Mouse (Mus musculus) neural tube, embryonic 13.5 days (tissue): ENCODE data around the gene Sec24c. TPM values are rescaled to one million over a fixed set of nuclear protein-coding genes. Genes with fewer than 3 reads are reported as not detected.
"Not testable (repeated sequence)": the region's sequence is repeated elsewhere in the genome, so short reads cannot be mapped to it uniquely, and the experiment has no call there.

Experiments used
- ATAC-seq: fragments of 200-750 bp; cut with Nextera tagmentation; 2 replicates; pipeline ENCODE4 v1.8.0; 2017; ENCODE audit warnings: low read depth, mild to moderate bottlenecking, moderate TSS enrichment, moderate library complexity
- H3K27ac ChIP-seq: fragments of 300-500 bp; sonication (generic); replicated peaks from 2 replicates; pipeline ENCODE4 v1.5.1; 2015; ENCODE audit warnings: moderate library complexity, mild to moderate bottlenecking, inconsistent platforms
- H3K27me3 ChIP-seq: fragments of 300-500 bp; sonication (generic); 2 replicates; pipeline ENCODE4 v1.6.1; 2015; ENCODE audit warnings: mild to moderate bottlenecking, inconsistent platforms
- H3K36me3 ChIP-seq: fragments of 300-500 bp; sonication (generic); 2 replicates; pipeline ENCODE4 v1.6.1; 2015; ENCODE audit warnings: mild to moderate bottlenecking, inconsistent platforms
- H3K4me1 ChIP-seq: fragments of 300-500 bp; sonication (generic); replicated peaks from 2 replicates; pipeline ENCODE4 v1.6.1; 2015; ENCODE audit warnings: inconsistent platforms
- H3K4me2 ChIP-seq: fragments of 300-500 bp; sonication (generic); 2 replicates; pipeline ENCODE4 v1.6.1; 2015; ENCODE audit warnings: inconsistent platforms, mild to moderate bottlenecking, moderate library complexity
- H3K4me3 ChIP-seq: fragments of 300-500 bp; sonication (generic); 2 replicates; pipeline ENCODE4 v1.5.1; 2015; ENCODE audit warnings: mild to moderate bottlenecking, inconsistent platforms
- H3K9ac ChIP-seq: fragments of 300-500 bp; sonication (generic); 2 replicates; pipeline ENCODE4 v1.6.1; 2015; ENCODE audit warnings: moderate library complexity, mild to moderate bottlenecking, inconsistent platforms
- H3K9me3 ChIP-seq: fragments of 300-500 bp; sonication (generic); 2 replicates; pipeline ENCODE4 v1.6.1; 2016; ENCODE audit warnings: inconsistent platforms
- WGBS: fragments of 180-500 bp; shearing (Covaris S2); methylation state at CpG from one replicate; pipeline ENCODE4 v1.1.7; 2015; 5-methylcytosine and 5-hydroxymethylcytosine counted together
- polyA plus RNA-seq: library from polyadenylated mRNA; unstranded; fragments of >200 nt; fragmentation: Nextera tagmentation; extraction: Ambion mirVana; gene quantifications from 2 replicates; pipeline ENCODE4 v1.2.1, GENCODE M21; 2015

The Sec24c gene
- 89.6 and 94.6 TPM in 2 replicates for polyA plus RNA-seq

GRCm38 (mm10) chr14:20674064-20674833 lies at the start of gene Sec24c:
TSS of gene Sec24c (plus strand) at chr14:20674308.
- peak; percentile 97 for ATAC-seq
- H3K4me1 ChIP-seq, result peaks cover 24% of the 10 kb centered on the region
- peak within 1 kb of the TSS; percentile 91 for H3K9ac ChIP-seq
- peak within 1 kb of the TSS; percentile 89 for H3K27ac ChIP-seq
- H3K4me2 ChIP-seq, result peak within 1 kb of the TSS; percentile 79
- peak within 1 kb of the TSS; percentile 92 for H3K4me3 ChIP-seq
- peaks cover 26% of the 10 kb centered on the region for H3K27me3 ChIP-seq
- H3K9me3 ChIP-seq, result no peaks in the 10 kb centered on the region
- H3K36me3 ChIP-seq, result peaks cover 37% of the 10 kb centered on the region
- under 1% methylated on average over 43 of the region's 43 CpGs for WGBS

GRCm38 (mm10) chr14:20626447-20626846 lies 47.7 kb upstream of the Sec24c start:
- H3K9me3 ChIP-seq, result no peaks in the 10 kb centered on the region
- ATAC-seq, result no peak
- H3K4me2 ChIP-seq, result no peak overlapping the region
- H3K27me3 ChIP-seq, result no peaks in the 10 kb centered on the region
- H3K27ac ChIP-seq, result no peak overlapping the region
- no peak overlapping the region for H3K4me3 ChIP-seq
- no peaks in the 10 kb centered on the region for H3K36me3 ChIP-seq
- WGBS, result 85% methylated on average over 2 of the region's 2 CpGs
- no peak overlapping the region for H3K9ac ChIP-seq
- H3K4me1 ChIP-seq, result no peaks in the 10 kb centered on the region

- WGBS, result 71% methylated on average over 3 of the region's 3 CpGs
- no peak overlapping the region for H3K9ac ChIP-seq
- no peak overlapping the region for H3K4me2 ChIP-seq
- no peak for ATAC-seq
- no peak overlapping the region for H3K4me3 ChIP-seq
- no peaks in the 10 kb centered on the region for H3K4me1 ChIP-seq
- no peaks in the 10 kb centered on the region for H3K36me3 ChIP-seq
- no peaks in the 10 kb centered on the region for H3K9me3 ChIP-seq
- H3K27me3 ChIP-seq, result no peaks in the 10 kb centered on the region
- H3K27ac ChIP-seq, result no peak overlapping the region
Measured at GRCm38 (mm10) chr14:20626971-20627370, 47.1 kb upstream of the Sec24c start.

DNA sequence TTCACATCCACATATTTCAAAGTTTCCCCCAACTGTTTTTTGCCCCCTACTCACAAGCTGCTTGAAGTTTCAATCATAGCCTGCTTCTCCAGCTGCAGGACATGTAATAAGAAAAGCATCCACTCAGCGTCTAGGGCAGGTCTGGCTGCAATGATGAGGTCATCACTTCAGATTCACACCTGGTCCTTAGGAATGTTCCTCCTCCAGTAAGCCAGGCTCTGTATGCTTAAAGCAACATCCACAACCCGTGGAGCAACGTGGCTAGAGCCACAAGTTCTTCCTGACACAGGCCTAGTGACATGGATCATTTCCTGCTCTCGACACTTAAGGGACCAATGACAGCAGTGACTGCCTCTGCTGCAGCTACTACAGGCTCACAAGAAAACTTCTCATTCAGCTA lies 42.9 kb upstream of the Sec24c start:
- no peak overlapping the region for H3K9ac ChIP-seq
- ATAC-seq, result no peak
- no peaks in the 10 kb centered on the region for H3K27me3 ChIP-seq
- no peaks in the 10 kb centered on the region for H3K36me3 ChIP-seq
- no peaks in the 10 kb centered on the region for H3K9me3 ChIP-seq
- H3K4me2 ChIP-seq, result no peak overlapping the region
- H3K4me3 ChIP-seq, result no peak overlapping the region
- no peaks in the 10 kb centered on the region for H3K4me1 ChIP-seq
- H3K27ac ChIP-seq, result no peak overlapping the region
- WGBS, result 72% methylated on average over 4 of the region's 4 CpGs

- Histone ChIP-seq H3K4me3 (no peak overlapping the region), H3K9ac (no peak overlapping the region), H3K27me3 (no peaks in the 10 kb centered on the region), H3K36me3 (no peaks in the 10 kb centered on the region), H3K27ac (no peak overlapping the region), H3K9me3 (no peaks in the 10 kb centered on the region), H3K4me1 (peaks cover 10% of the 10 kb centered on the region), H3K4me2 (no peak overlapping the region)
- no peak for ATAC-seq
- WGBS, result 98% methylated on average over 2 of the region's 2 CpGs
Measured at GRCm38 (mm10) chr14:20635546-20635945, 38.6 kb upstream of the Sec24c start.

DNA sequence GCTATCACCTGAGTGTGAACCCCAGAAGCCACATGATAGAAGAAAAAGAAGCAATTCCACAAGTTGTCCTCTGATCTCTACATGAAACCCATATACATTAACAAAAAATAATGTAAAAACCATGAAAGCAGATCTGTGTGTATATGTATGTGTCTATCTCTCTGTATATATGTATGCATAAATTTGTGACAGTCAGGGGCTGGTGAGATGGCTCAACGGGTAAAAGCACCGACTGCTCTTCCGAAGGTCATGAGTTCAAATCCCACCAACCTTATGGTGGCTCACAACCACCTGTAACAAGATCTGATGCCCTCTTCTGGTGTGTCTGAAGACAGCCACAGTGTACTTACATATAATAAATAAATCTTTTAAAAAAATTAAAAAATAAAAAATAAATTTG lies 37.1 kb upstream of the Sec24c start:
- H3K27me3 ChIP-seq, ATAC-seq, H3K4me3 ChIP-seq, H3K36me3 ChIP-seq, H3K4me2 ChIP-seq, H3K9ac ChIP-seq, H3K9me3 ChIP-seq, H3K27ac ChIP-seq: not testable (repeated sequence)
- peaks cover 15% of the 10 kb centered on the region for H3K4me1 ChIP-seq
- WGBS, result 94% methylated on average over 3 of the region's 3 CpGs

DNA sequence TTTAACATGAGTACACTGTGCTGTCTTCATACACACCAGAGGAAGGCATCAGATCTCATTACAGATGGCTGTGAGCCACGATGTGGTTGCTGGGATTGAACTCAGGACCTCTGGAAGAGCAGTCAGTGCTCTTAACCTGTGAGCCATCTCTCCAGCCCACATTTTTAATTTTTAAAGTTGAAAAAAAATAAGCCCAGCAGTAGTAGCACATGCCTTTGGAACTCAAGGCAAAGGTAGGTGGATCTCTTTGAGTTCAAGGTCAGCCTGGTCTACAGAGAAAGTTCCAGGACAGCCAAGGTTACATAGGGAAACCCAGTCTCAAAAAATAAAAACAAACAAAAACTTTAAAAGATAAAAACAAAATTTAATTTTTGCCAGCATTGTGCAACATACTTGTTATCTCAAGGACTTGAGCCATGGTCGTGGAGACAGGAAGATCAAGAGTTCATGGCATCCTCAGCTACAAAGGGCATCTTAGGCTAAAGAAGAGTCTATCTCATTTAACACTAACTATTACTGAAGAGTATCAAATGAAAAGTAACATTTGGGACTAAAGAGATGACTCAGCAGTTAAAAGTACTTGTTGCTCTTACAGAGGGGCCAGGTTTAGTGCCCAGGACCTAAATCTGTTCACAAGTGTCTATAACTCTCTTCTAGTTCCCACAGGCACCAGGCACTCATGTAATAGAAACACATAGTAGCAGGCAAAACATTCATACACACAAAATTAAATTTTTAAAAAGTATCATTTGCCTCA lies 36.1 kb upstream of the Sec24c start:
- Histone ChIP-seq H3K4me1 (peaks cover 17% of the 10 kb centered on the region), H3K36me3 (no peaks in the 10 kb centered on the region), H3K27me3 (no peaks in the 10 kb centered on the region), H3K9ac (no peak overlapping the region), H3K4me2 (no peak overlapping the region), H3K4me3 (no peak overlapping the region), H3K9me3 (no peaks in the 10 kb centered on the region), H3K27ac (no peak overlapping the region)
- WGBS, result 91% methylated on average over 2 of the region's 2 CpGs
- no peak for ATAC-seq

DNA sequence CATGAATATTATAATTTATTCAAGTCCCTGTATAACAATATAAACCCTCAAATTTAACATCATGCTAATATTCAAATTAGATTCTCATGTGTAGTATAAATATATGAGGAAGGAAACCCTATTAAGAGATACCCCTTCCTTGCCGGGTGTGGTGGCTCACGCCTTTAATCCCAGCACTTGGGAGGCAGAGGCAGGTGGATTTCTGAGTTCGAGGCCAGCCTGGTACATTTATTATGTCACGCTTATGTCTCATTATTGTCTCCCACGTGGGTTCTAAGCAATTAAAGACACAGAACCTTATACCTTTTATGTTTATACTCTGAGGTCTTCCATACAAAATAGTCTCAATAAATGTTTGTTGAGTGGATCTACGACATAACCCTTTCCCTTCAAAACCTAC lies 35.4 kb upstream of the Sec24c start:
- no peaks in the 10 kb centered on the region for H3K9me3 ChIP-seq
- 83% methylated on average over 6 of the region's 6 CpGs for WGBS
- H3K4me1 ChIP-seq, result peaks cover 17% of the 10 kb centered on the region
- no peak overlapping the region for H3K9ac ChIP-seq
- H3K4me2 ChIP-seq, result no peak overlapping the region
- no peak overlapping the region for H3K27ac ChIP-seq
- no peak overlapping the region for H3K4me3 ChIP-seq
- no peak for ATAC-seq
- no peaks in the 10 kb centered on the region for H3K36me3 ChIP-seq
- H3K27me3 ChIP-seq, result no peaks in the 10 kb centered on the region

DNA sequence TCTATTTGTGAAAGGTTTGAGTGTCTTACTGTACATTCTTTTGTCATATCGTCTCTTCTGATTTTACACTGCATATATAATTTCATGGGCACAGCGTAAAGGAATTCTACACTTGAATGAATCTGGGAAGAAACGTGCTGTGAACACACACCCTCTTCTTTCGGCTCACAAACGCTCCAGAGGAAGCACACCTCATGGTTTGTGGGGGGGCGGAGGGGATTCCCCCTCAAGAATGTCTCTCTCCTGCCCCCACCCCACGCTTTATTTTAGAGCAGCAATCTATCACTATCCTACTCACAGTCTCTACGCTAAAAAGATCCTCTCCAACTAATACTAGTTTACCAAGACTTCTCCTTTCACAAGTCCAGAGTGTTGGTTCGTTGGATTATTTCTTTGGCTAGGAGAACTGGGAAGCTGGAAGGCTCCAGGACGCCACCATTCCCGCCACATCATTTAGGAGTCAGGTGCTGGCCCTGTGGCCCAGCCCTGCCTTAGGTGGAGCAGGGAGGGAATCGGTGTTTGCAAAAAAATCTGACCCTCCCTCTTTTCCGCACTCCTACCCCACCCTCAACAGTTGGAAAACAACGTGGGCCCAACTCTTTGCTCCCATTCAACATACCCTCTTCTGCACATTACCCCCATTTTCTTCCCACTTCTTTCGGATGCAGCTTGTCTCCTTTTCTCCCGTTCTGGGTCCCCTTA lies 34.0 kb upstream of the Sec24c start:
- WGBS, result 2% methylated on average over 16 of the region's 16 CpGs
- Histone ChIP-seq H3K9ac (peak overlapping the region; percentile 90), H3K4me2 (peak overlapping the region; percentile 91), H3K36me3 (no peaks in the 10 kb centered on the region), H3K4me1 (peaks cover 17% of the 10 kb centered on the region), H3K27ac (peak overlapping the region; percentile 95), H3K27me3 (no peaks in the 10 kb centered on the region), H3K9me3 (no peaks in the 10 kb centered on the region), H3K4me3 (peak overlapping the region; percentile 87)
- ATAC-seq, result peak; percentile 71

DNA sequence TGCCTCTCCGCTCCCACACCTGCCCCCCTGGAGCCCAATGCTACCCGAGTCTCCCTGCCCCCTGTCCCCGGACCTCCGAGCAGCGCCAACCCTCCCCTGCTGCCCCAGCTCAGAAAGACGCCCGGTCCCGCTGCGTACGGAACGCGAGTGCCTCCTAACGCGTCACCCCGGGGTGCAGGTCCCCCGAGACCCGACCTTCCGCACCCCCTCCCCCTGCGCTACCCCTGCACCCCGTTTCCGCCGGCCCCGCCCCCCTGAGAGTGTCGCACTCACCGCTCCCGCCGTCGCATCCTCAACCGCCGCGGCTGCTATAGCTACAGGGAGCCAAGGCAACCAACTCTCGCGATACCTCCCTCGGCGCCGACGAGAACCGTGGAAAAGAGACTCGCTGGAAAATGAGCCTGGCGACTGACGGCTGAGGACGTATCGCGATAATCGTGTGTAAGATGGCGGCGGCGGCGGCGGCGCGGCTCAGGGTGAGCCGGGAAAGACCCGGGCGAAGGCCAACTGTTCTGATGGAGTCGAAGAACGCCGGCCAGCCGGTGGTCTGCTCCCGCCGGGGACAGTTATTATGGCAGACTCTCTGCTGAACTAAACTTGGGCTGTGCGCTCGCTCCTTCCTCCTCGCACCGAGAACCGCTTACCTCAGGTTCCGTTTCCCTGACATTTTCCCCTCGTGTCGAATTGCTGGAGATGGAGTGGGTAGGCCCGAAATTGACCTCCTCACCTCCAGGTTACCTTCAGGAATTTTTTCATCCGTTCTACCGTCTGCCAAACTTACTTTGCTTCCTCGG lies 33.3 kb upstream of the Sec24c start, which contains the start of gene Usp54:
Gene Usp54, minus strand, starts transcription at position 420 of the 794 bp plus-strand sequence.
- peak; percentile 96 for ATAC-seq
- no peaks in the 10 kb centered on the region for H3K36me3 ChIP-seq
- no peaks in the 10 kb centered on the region for H3K27me3 ChIP-seq
- peak within 1 kb of the TSS; percentile 91 for H3K4me2 ChIP-seq
- H3K4me3 ChIP-seq, result peak within 1 kb of the TSS; percentile 87
- no peaks in the 10 kb centered on the region for H3K9me3 ChIP-seq
- H3K4me1 ChIP-seq, result peaks cover 17% of the 10 kb centered on the region
- H3K9ac ChIP-seq, result peak within 1 kb of the TSS; percentile 90
- under 1% methylated on average over 72 of the region's 73 CpGs for WGBS
- peak within 1 kb of the TSS; percentile 95 for H3K27ac ChIP-seq

DNA sequence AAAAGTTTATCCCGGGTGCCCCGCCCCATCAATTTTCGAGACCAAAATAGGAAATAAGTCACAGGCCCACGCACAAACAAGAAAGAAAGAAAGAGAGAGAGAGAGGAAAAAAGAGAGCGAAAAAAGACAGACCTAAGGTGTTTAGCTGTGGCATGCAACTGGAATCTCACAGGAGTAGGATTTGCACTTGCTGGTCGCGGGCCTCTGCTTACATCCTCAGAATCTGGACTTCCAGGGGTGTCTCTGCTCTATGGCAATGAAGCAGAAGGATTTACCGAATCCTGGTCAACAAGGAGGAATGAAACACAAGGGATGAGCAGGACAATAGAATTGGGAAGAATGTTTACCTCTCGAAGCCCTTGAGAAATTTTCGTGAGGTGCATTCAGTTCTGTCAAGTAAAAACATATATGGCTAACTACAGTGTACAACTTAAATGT lies 32.7 kb upstream of the Sec24c start:
- H3K4me1 ChIP-seq, result peaks cover 17% of the 10 kb centered on the region
- H3K27ac ChIP-seq, result peak overlapping the region; percentile 95
- 14% methylated on average over 10 of the region's 10 CpGs for WGBS
- H3K9ac ChIP-seq, result peak overlapping the region; percentile 90
- peak overlapping the region; percentile 87 for H3K4me3 ChIP-seq
- ATAC-seq, result no peak
- no peaks in the 10 kb centered on the region for H3K36me3 ChIP-seq
- no peaks in the 10 kb centered on the region for H3K27me3 ChIP-seq
- peak overlapping the region; percentile 91 for H3K4me2 ChIP-seq
- no peaks in the 10 kb centered on the region for H3K9me3 ChIP-seq
